Mouse (Mus musculus) embryo, embryonic 11.5 days (tissue): ENCODE data around the gene Map7d1.

Source experiments
- DNase-seq: peaks from one replicate; pipeline ENCODE4 v3.0.0-alpha.2; 2012; ENCODE audit warnings: low read depth, low spot score

Gene Map7d1

GRCm38 (mm10) chr4:126269292-126269691, 13.1 kb upstream of the Map7d1 start:
- no peak for DNase-seq

- peak; percentile 96 for DNase-seq
Measured at GRCm38 (mm10) chr4:126262119-126262807, 6.1 kb upstream of the Map7d1 start, which contains the start of gene Trappc3. Gene Trappc3, plus strand, starts transcription at chr4:126262325.

DNA sequence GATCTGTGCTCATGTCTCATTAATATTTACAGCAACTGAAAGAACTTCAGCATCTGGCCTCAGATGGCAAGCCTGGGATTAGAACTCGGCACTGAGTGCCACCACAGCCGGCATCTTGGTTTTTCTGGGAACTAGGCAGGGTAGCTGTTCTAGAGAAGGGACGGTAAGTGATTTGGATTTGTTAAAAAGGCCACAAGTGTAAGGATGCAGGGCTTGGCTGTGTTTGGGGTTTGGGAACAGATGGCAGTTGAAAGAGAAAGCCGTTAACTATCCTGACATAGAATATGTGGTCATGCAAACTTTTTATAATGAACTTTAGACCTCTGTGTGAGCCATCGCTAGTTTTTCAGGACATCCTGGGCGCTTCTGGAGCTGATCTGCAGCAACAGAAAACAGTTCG, 5.5 kb upstream of the Map7d1 start:
- no peak for DNase-seq

DNA sequence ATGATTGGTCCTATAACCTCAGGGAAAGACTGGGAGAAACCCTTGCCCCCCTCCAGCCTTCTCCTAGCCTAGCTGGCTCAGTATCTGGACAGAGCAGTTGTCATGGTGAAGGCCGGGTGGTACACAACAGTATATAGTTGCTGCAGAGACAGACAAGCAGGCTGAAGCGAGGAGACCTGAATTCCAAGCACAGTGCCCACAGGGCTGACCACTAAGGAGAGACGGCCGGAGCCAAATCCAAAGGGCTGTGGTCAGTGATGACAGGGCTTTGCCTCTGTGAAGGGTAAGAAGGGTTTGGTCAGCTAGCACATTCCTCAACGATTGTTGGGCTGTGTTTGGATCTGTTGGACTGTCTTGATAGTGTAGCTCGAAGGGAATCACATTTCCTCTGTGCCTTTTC, 5.1 kb upstream of the Map7d1 start:
- no peak for DNase-seq

GRCm38 (mm10) chr4:126260520-126261201, 4.5 kb upstream of the Map7d1 start:
- DNase-seq, result no peak

DNA sequence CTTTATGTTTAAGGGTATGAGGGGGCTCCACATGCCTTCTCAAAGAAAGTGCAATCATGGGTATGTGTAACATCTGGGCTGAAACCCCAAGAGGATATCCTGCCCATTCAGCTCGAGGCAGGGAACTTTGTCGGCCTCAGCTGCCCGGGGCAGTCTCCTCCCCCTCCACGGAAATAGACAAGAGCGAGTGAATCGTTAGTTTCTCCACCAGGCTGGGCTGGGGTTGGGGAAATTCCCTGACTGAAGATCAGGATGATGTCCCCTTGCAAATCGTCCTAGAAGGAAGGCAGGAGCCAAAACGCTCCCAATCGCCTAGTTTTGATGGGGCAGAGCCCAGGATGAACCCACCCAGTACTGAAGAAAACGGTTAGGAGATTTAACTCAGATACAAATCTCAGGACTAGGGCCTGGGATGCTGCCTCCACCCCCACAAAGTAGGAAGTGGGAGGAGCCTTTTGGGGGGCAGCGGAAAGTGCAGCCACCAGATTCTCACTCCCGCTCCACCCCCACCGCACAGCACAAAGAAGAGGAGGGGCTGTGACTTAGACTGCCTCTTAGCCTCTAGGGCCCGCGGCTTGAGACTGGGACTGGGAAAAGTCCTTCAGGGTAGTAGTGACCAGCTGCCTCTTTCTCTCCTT, 3.5 kb upstream of the Map7d1 start:
- peak; percentile 68 for DNase-seq

DNA sequence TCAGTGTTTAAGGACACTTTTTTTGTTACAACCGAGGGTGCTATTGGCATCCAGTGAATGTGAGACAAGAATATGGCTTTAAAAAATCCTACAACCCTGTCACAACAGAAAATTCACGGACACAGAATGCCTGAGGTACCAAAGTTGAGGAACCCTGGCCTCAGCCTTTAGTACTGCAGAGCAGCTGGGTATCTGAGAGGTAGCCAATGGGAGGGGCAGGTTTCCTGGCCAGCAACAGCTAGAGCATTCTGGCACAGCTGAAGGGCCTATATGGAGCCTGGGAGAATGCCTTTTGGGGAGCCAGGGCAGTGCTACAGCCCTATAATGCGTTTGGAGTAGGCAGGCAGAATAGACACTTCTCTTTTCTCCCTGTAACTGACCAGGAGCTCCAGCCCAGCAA, 2.9 kb upstream of the Map7d1 start:
- DNase-seq, result no peak

DNA sequence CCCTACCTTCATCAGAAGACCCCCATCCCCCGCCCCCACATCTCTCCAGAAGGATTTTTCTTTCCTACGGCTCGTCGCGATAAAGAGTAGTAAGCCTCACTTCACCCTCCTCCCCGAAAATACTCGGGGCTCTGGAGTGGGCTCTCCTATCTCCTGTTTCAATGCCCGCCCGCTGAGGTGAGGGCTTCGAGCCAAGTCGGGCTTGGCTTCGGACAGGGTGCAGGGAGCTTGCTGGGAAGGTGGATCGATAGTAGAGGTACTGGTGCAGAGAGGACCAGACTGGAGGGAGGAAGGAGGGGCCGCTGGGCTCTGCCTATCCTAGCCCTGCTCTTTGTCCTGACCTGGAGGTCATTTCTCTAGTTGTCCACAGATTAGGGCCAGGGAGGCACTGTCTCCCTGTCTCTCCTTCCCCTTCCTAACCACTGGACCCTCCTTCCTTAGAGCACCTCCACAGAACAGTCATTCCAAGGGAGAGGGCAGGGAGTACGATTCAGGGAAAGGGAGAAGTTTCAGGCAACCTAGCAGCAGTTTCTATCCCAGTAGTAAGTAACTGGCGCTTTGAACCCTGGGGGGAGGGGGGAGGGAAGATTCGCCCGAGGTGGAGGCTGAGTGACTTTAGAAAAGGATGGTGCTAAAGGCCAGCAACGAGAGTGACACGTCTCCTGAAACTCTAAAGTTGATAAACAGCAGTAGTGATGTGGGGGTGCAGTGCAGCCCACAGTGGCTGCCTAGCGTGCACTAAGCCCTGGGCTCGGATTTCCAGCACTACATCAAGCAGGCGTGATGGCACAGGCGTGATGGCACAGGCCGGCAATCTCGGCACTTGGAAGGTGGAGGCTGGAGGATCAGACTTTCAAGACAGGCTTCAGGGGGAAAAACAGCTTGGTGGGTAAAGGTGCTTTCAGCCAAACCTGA, 1.1 kb upstream of the Map7d1 start:
- no peak for DNase-seq

- no peak for DNase-seq
Measured at GRCm38 (mm10) chr4:126255113-126256001, 786 bp downstream of the Map7d1 start.

GRCm38 (mm10) chr4:126254315-126255112, 1.6 kb downstream of the Map7d1 start:
- no peak for DNase-seq

DNA sequence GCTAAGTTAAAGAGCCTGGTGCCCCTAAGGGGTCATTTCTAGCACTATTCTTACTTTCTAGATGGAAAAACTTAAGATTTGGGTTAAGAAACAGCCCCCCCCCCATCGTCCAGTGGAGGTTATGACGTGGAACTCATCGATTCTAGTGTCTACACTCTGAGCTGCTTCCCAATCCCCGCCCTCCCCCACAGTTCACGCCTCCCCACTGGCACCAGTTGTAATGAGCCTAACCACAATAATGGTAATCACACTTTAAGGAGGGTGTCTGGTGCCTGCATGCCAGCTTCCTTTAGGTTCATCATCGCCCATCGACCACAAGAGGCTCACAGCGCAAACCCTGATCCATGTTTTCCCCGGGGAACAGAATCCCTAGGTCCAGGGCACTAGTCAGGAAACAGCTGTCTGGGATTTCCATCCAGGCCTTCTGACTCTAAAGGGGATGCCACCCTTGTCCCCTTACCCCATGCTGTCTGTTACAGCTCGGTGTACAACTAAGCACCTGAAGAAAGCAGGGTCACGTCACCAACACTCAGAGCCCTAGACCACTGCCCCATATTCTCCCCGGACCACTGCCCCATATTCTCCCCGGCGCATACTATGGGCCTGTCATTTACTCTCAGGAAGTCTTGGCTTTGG, 2.4 kb downstream of the Map7d1 start:
- DNase-seq, result no peak

GRCm38 (mm10) chr4:126252411-126253237, 3.5 kb downstream of the Map7d1 start:
- DNase-seq, result no peak

- no peak for DNase-seq
Measured at GRCm38 (mm10) chr4:126251655-126252254, 4.4 kb downstream of the Map7d1 start.

GRCm38 (mm10) chr4:126250659-126251058, 5.5 kb downstream of the Map7d1 start:
- no peak for DNase-seq

GRCm38 (mm10) chr4:126248261-126248868, 7.8 kb downstream of the Map7d1 start:
- DNase-seq, result no peak

DNA sequence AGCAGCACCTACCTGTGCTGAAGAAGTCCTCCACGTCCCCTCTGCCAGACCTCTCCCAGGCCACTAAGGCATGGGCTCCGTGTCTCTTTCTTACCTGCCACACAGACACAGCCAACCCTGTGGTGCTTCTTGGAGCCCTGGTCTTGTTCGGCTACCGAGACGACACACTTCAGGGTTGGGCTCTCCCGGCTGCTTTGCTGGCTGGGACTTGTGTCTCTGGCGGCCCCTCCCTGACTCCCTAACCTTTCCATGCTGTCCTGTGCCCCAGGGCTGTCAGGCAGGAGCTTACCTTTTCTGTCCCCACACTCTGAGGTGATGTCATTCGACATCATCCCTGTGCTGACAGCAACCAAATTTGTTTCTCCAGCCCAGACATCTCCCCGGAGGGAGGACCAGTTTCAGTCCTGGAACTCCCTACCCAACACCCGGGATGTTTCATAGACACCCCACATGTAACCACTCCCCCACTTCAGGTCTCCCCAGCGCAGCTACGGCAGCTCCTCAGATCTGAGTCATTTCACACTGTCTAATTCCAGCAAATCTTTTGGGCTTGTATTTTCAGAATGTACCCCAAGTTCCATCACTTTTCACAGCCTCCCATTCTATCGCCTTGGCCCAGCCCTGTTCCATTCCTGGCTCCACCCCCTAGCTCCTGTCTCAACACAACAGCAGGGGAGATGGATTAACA, 9.8 kb downstream of the Map7d1 start:
- no peak for DNase-seq

- DNase-seq, result no peak
Measured at GRCm38 (mm10) chr4:126242510-126242909, 13.6 kb downstream of the Map7d1 start.
